Mouse (Mus musculus) 3T3-L1 (cell line): ENCODE measurements around the gene Zap70.

Experiments used
- DNase-seq: peaks from one replicate; pipeline ENCODE4 v3.0.0-alpha.2; 2015; ENCODE audit warnings: low read depth, low spot score

Zap70 gene

GRCm38 (mm10) chr1:36830913-36831866 is 69.6 kb downstream of the Zap70 start:
- DNase-seq, result no peak
